Mouse (Mus musculus) heart, adult 2 months (tissue): ENCODE measurements around the gene Trappc11. TPM values are rescaled to one million over a fixed set of nuclear protein-coding genes. Genes with fewer than 3 reads are reported as not detected.

ENCODE experiments used
- DNase-seq, 2 experiments: peaks; one replicate each; pipeline ENCODE4 v3.0.0; 2021
- H3K27ac ChIP-seq: fragments of 200-600 bp; 2 replicates; pipeline ENCODE4 v1.8.1; 2022
- H3K27me3 ChIP-seq: fragments of 200-500 bp; 2 replicates; pipeline ENCODE4 v1.6.1; 2012; ENCODE audit warnings: mild to moderate bottlenecking, low read length, inconsistent platforms, mixed read lengths; ENCODE audit not compliant: control insufficient read depth, insufficient read depth
- H3K36me3 ChIP-seq: fragments of 200-500 bp; 2 replicates; pipeline ENCODE4 v1.6.1; 2012; ENCODE audit warnings: low read length, inconsistent platforms; ENCODE audit not compliant: control insufficient read depth, insufficient read depth
- H3K4me1 ChIP-seq: fragments of 200-500 bp; 2 replicates; pipeline ENCODE4 v1.6.1; 2011; ENCODE audit warnings: low read length; ENCODE audit not compliant: control insufficient read depth, insufficient read depth
- H3K4me3 ChIP-seq: fragments of 200-600 bp; 2 replicates; pipeline ENCODE4 v1.8.1; 2022
- H3K79me2 ChIP-seq: fragments of 200-500 bp; replicated peaks from 2 replicates; pipeline ENCODE4 v1.6.1; 2012; ENCODE audit warnings: mild to moderate bottlenecking, inconsistent platforms, low read length, moderate library complexity, mixed read lengths; ENCODE audit not compliant: control insufficient read depth, insufficient read depth
- H3K9ac ChIP-seq: fragments of 200-500 bp; 2 replicates; pipeline ENCODE4 v1.6.1; 2012; ENCODE audit warnings: low read depth, mild to moderate bottlenecking, control low read depth, inconsistent platforms, low read length, mixed read lengths
- CTCF ChIP-seq: fragments of 200-600 bp; IDR thresholded peaks from 2 replicates; pipeline ENCODE4 v1.8.1; 2022; ENCODE audit warnings: antibody characterized with exemption, mild to moderate bottlenecking, moderate library complexity
- EP300 ChIP-seq: fragments of 200-500 bp; IDR thresholded peaks from 2 replicates; pipeline ENCODE4 v1.6.1; 2011; ENCODE audit warnings: low read depth, low read length, control low read depth; ENCODE audit not compliant: insufficient read depth
- POLR2A ChIP-seq: fragments of 200-500 bp; IDR thresholded peaks from 2 replicates; pipeline ENCODE4 v1.6.1; 2011; ENCODE audit warnings: mild to moderate bottlenecking, low read depth, low read length, control low read depth; ENCODE audit not compliant: insufficient read depth
- WGBS: fragments of 180-500 bp; shearing (Covaris S2); methylation state at CpG from one replicate; pipeline ENCODE4 v1.1.7; 2018; 5-methylcytosine and 5-hydroxymethylcytosine counted together
- intact Hi-C: fragments of 180-260 bp; cut with DNase I; formaldehyde crosslinking; loops from one replicate; pipeline ENCODE4 v1.15.1; 2025
- long read RNA-seq: library from polyadenylated mRNA; stranded (forward); transcript quantifications from one replicate; pipeline ENCODE4 v2.0.0, GENCODE M21; 2021
- polyA plus RNA-seq: library from polyadenylated mRNA; depleted of rRNA; stranded (reverse); fragments of >200 nt; gene quantifications from 2 replicates; pipeline ENCODE4 v1.2.3, GENCODE M21; 2012; rRNA removed
- total RNA-seq, 2 experiments: library from RNA; stranded (reverse); gene quantifications; 2 replicates each; pipeline ENCODE4 v1.2.3; 2021

The Trappc11 gene
- total RNA-seq, result 10 to 100 TPM; 19.2 to 20.3 TPM
- 11.7 and 19.3 TPM in 2 replicates for polyA plus RNA-seq
- long read RNA-seq, full-length matches to known transcripts, result 8 of 9 reads
- long read RNA-seq, partial matches to known transcripts, result 1 of 9 reads
- long read RNA-seq, other reads (novel, unspliced or antisense), result 0 of 9 reads

DNA sequence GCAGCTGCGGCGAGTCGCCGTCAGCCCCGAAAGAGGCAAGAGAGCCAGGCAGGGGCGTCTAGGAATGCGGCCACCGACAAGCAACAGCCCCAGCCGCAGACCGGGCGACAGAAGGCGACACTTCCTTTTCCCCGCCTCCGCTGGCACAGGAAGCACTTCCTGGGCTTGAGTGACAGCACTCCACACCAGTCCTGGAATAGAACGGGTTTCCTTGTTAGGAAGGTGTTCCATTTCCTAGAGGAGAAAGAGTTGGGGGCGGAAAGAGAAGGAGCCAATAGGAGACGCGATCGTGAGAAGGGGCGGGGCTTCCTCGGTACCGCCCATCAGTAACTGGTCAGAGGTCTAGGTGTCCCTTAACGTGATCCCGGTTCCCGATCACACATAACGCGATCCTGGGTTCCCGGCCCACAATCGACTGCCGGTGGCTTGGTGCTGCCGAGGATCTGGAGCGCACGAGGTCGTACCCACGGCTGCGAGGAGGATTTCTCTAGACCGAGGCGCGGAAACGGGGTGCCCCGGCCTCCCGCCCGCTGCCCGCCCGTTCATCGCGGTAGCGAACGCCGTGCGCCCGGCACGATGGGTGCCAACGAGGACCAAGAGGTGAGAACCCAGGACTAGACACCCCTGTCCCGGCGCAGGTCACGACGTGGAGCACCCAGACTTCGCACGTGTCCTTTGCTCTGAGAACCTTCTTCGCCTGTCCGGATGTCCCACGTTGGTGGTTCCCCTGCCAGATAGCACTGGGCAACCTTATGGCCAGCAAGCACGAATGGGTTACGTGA, at the start of gene Trappc11, which contains the start of gene Rwdd4a:
TSS of gene Trappc11 (minus strand) at position 127 of the 782 bp plus-strand sequence.
TSS of gene Rwdd4a (plus strand) at position 321 of the 782 bp plus-strand sequence.
- under 1% methylated on average over 65 of the region's 65 CpGs for WGBS
- peak within 1 kb of the TSS; percentile 92 for H3K4me3 ChIP-seq
- H3K27me3 ChIP-seq, result no peaks in the 10 kb centered on the region
- peaks cover 3% of the 10 kb centered on the region; the same call in 1 of the 2 replicates for H3K36me3 ChIP-seq
- peak within 1 kb of the TSS; percentile 92 for H3K27ac ChIP-seq
- DNase-seq, result peak; percentile 95 to 97
- peak within 1 kb of the TSS; percentile 97 for H3K9ac ChIP-seq
- 0 out of 2 replicates have a peak, but pooled peaks cover 2% of the 10 kb centered on the region for H3K79me2 ChIP-seq
- intact Hi-C loops, result loop anchor here (5.0 kb wide), 3 partner anchors 121 to 159 kb away; partner anchors contain the start of gene Ing2
- peak; percentile 84 for TF ChIP-seq EP300
- no peak; the same call in 1 of the 2 replicates for TF ChIP-seq CTCF
- peak; percentile 80 for TF ChIP-seq POLR2A
- H3K4me1 ChIP-seq, result peaks cover 1% of the 10 kb centered on the region

DNA sequence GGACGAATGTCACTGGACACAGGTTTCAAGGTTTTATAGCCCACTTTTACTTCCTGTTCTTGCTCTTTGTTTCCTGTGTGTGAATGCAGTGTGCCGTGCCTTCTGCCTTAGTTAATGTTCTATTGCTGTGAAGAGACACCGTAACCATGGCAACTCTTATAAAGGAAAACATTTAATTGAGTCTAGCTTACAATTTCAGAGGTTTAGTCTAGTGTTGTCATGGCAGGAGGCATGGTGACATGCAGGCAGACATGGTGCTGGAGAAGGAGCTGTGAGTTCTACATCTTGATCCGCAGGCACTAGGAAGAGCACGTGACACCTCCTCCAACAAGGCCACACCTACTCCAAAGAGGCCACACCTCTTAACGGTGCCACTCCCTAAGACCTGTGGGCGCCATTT, 48.2 kb upstream of the Trappc11 start:
- Histone ChIP-seq H3K79me2 (no peaks in the 10 kb centered on the region), H3K27ac (no peak overlapping the region), H3K9ac (no peak overlapping the region), H3K36me3 (no peaks in the 10 kb centered on the region), H3K4me3 (no peak overlapping the region), H3K27me3 (no peaks in the 10 kb centered on the region), H3K4me1 (no peaks in the 10 kb centered on the region)
- WGBS, result 81% methylated on average over 7 of the region's 7 CpGs
- TF ChIP-seq EP300, result no peak
- TF ChIP-seq CTCF, result no peak
- TF ChIP-seq POLR2A, result no peak
- no peak for DNase-seq
- intact Hi-C loops, result no loop called here

DNA sequence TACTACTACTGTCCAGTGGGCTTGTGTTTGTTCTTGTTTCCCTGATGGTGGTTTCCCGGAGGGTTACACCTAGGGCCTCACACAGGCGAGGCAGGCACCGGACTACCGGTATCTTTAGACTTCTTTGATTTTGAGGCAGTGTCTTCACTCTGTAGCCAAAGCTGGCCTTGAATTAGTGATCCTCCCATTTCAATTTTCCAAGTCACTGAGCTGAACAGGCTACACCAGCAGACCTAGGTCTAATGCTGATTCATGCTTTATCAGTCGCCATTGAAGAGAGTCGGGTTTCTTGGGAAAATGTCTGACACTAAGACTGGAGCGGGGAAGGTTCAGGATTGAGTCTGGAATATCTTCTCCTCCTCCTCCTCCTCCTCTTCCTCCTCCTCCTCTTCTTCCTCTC, 40.2 kb upstream of the Trappc11 start:
- WGBS, result 81% methylated on average over 7 of the region's 7 CpGs
- no peak overlapping the region for H3K27ac ChIP-seq
- H3K9ac ChIP-seq, result no peak overlapping the region
- intact Hi-C loops, result no loop called here
- no peak for TF ChIP-seq CTCF
- no peak for TF ChIP-seq POLR2A
- no peaks in the 10 kb centered on the region for H3K79me2 ChIP-seq
- DNase-seq, result no peak
- no peaks in the 10 kb centered on the region for H3K4me1 ChIP-seq
- H3K27me3 ChIP-seq, result no peaks in the 10 kb centered on the region
- H3K4me3 ChIP-seq, result no peak overlapping the region
- H3K36me3 ChIP-seq, result no peaks in the 10 kb centered on the region

DNA sequence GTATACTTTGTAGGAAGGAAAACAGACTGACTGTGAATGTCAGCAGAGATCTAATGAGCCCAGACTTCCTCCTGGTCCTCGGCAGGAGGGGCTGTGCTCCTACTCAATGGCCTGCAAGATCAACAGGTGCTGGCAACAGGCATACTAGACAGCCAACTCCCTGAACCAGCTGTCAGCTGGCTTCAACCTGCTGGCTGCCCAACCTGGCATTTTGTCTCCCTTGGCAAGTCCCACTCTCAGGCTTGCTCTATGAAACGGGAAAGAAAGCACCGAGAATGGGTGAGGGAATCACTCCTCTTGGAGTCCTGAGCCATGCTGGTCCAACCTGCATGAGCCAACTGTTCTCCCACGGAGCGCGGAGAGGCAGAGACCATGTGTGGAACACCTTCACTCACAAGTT, 36.9 kb upstream of the Trappc11 start:
- TF ChIP-seq EP300 (no peak), POLR2A (no peak), CTCF (no peak)

DNA sequence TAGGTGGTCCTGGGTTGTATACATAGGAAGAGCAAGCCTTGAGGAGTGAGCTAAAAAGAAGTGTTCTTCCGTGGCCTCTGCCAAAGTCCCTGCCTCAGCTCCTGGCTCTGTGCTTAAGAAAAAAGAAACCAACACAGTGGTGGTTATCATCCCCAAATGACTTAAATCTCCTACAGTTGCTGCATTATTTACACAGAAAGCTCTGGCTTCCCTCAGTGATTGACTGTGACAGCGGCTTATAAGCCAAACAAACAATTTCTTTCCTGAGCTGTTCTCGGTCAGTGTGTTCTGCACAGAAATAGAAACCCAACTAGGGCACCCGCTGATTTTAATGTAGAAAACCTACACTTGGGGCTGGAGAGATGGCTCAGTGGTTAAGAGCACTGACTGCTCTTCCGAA, 34.8 kb upstream of the Trappc11 start:
- 60% methylated on average over 5 of the region's 5 CpGs for WGBS
- H3K4me3 ChIP-seq, result no peak overlapping the region
- intact Hi-C loops, result no loop called here
- H3K27me3 ChIP-seq, result no peaks in the 10 kb centered on the region
- H3K4me1 ChIP-seq, result no peaks in the 10 kb centered on the region
- no peaks in the 10 kb centered on the region for H3K36me3 ChIP-seq
- no peaks in the 10 kb centered on the region for H3K79me2 ChIP-seq
- no peak overlapping the region for H3K27ac ChIP-seq
- TF ChIP-seq POLR2A (no peak), CTCF (no peak)
- no peak for DNase-seq
- H3K9ac ChIP-seq, result no peak overlapping the region

More for the DNA sequence above, 36.9 kb upstream of the Trappc11 start:
- WGBS, result 84% methylated on average over 6 of the region's 6 CpGs
- Histone ChIP-seq H3K36me3 (no peaks in the 10 kb centered on the region), H3K4me3 (no peak overlapping the region), H3K4me1 (no peaks in the 10 kb centered on the region), H3K27ac (no peak overlapping the region), H3K9ac (no peak overlapping the region), H3K27me3 (no peaks in the 10 kb centered on the region), H3K79me2 (no peaks in the 10 kb centered on the region)
- intact Hi-C loops, result no loop called here
- DNase-seq, result no peak

DNA sequence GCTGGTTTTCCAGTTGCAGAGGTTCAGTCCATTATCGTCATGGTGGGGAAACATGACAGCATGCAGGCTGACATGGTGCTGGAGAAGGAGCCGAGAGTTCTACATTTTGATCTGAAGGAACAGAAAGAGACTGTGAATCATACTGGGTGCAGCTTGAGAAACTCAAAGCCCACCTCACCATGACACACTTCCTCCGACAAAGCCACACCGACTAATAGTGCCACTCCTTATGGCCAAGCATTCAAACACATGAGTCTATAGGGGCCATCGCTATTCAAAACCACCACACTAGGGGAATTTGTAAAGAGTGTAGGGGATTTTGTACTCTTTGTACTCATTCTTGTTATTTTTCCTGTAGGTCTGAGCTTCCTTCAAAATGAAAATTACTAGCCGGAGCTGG, 33.3 kb upstream of the Trappc11 start:
- no peaks in the 10 kb centered on the region for H3K4me1 ChIP-seq
- no peak for DNase-seq
- no peaks in the 10 kb centered on the region for H3K36me3 ChIP-seq
- no peaks in the 10 kb centered on the region for H3K27me3 ChIP-seq
- 90% methylated on average over 6 of the region's 6 CpGs for WGBS
- TF ChIP-seq EP300 (no peak), POLR2A (no peak), CTCF (no peak)
- no peak overlapping the region for H3K4me3 ChIP-seq
- intact Hi-C loops, result no loop called here
- no peak overlapping the region for H3K9ac ChIP-seq
- H3K79me2 ChIP-seq, result no peaks in the 10 kb centered on the region
- H3K27ac ChIP-seq, result no peak overlapping the region
